Mouse (Mus musculus) midbrain, embryonic 11.5 days (tissue): ENCODE results near the gene Trir. TPM values are rescaled to one million over a fixed set of nuclear protein-coding genes. Genes with fewer than 3 reads are reported as not detected.
A peak's percentile ranks its signal among the peaks of the same experiment; 100 is the strongest.

Experiments used
- ATAC-seq: fragments of 200-750 bp; cut with Nextera tagmentation; 2 replicates; pipeline ENCODE4 v1.8.0; 2017; ENCODE audit warnings: moderate TSS enrichment, moderate library complexity; ENCODE audit not compliant: low FRiP score
- DNase-seq: peaks from one replicate; pipeline ENCODE4 v3.0.0; 2015; ENCODE audit warnings: low spot score; ENCODE audit errors: missing footprints
- H3K27ac ChIP-seq: fragments of 300-500 bp; sonication (generic); 2 replicates; pipeline ENCODE4 v1.5.1; 2014; ENCODE audit warnings: low read depth, low read length
- H3K27me3 ChIP-seq: fragments of 300-500 bp; sonication (generic); 2 replicates; pipeline ENCODE4 v1.6.1; 2014; ENCODE audit warnings: mild to moderate bottlenecking, low read length, moderate library complexity, mixed read lengths; ENCODE audit not compliant: control insufficient read depth, insufficient read depth
- H3K36me3 ChIP-seq: fragments of 300-500 bp; sonication (generic); 2 replicates; pipeline ENCODE4 v1.6.1; 2014; ENCODE audit warnings: mild to moderate bottlenecking, low read length, moderate library complexity, mixed read lengths; ENCODE audit not compliant: control insufficient read depth, insufficient read depth
- H3K4me1 ChIP-seq: fragments of 300-500 bp; sonication (generic); 2 replicates; pipeline ENCODE4 v1.6.1; 2014; ENCODE audit warnings: low read length; ENCODE audit not compliant: control insufficient read depth, insufficient read depth
- H3K4me2 ChIP-seq: fragments of 300-500 bp; sonication (generic); 2 replicates; pipeline ENCODE4 v1.6.1; 2014; ENCODE audit warnings: mild to moderate bottlenecking, moderate library complexity
- H3K4me3 ChIP-seq: fragments of 300-500 bp; sonication (generic); 2 replicates; pipeline ENCODE4 v1.5.1; 2014; ENCODE audit warnings: low read depth, low read length
- H3K9ac ChIP-seq: fragments of 300-500 bp; sonication (generic); 2 replicates; pipeline ENCODE4 v1.6.1; 2014; ENCODE audit warnings: low read length
- H3K9me3 ChIP-seq: fragments of 300-500 bp; sonication (generic); 2 replicates; pipeline ENCODE4 v1.6.1; 2016; ENCODE audit warnings: low read length; ENCODE audit not compliant: control insufficient read depth
- WGBS: fragments of 180-500 bp; shearing (Covaris S2); extraction: QIAGEN DNeasy Blood & Tissue Kit; methylation state at CpG from one replicate; pipeline ENCODE4 v1.1.7; 2014; 5-methylcytosine and 5-hydroxymethylcytosine counted together
- polyA plus RNA-seq: library from polyadenylated mRNA; unstranded; fragments of >200 nt; fragmentation: Nextera tagmentation; extraction: Ambion mirVana; gene quantifications from 2 replicates; pipeline ENCODE4 v1.2.1, GENCODE M21; 2014

Trir gene
- 164 and 180 TPM in 2 replicates for polyA plus RNA-seq

- Histone ChIP-seq H3K9ac (peak within 1 kb of the TSS; percentile 99), H3K4me1 (peaks cover 31% of the 10 kb centered on the region), H3K36me3 (peaks cover 14% of the 10 kb centered on the region), H3K4me3 (peak within 1 kb of the TSS; percentile 87), H3K4me2 (peak within 1 kb of the TSS; percentile 89), H3K27me3 (no peaks in the 10 kb centered on the region), H3K27ac (peak within 1 kb of the TSS; percentile 77), H3K9me3 (no peaks in the 10 kb centered on the region)
- ATAC-seq, result peak; percentile 86
- peak; percentile 99 for DNase-seq
- under 1% methylated on average over 75 of the region's 75 CpGs for WGBS
Measured at GRCm38 (mm10) chr8:85026670-85027515, at the start of gene Trir. TSS of gene Trir (plus strand) at chr8:85026823.

- peaks cover 43% of the 10 kb centered on the region for H3K4me1 ChIP-seq
- H3K27me3 ChIP-seq, result peaks cover 38% of the 10 kb centered on the region
- DNase-seq (peak; percentile 88), ATAC-seq (no peak)
- H3K9me3 ChIP-seq, result no peaks in the 10 kb centered on the region
- peak overlapping the region; percentile 68 for H3K4me2 ChIP-seq
- no peak overlapping the region; the same call in 1 of the 2 replicates for H3K27ac ChIP-seq
- no peaks in the 10 kb centered on the region for H3K36me3 ChIP-seq
- 1% methylated on average over 70 of the region's 70 CpGs for WGBS
- peak overlapping the region; percentile 33 for H3K4me3 ChIP-seq
- peak overlapping the region; percentile 53 for H3K9ac ChIP-seq
Measured at GRCm38 (mm10) chr8:84977435-84978247, 49.0 kb upstream of the Trir start.

- peak within 1 kb of the TSS; percentile 41; the same call in 1 of the 2 replicates for H3K27ac ChIP-seq
- no peaks in the 10 kb centered on the region for H3K36me3 ChIP-seq
- peak within 1 kb of the TSS; percentile 68 for H3K4me2 ChIP-seq
- H3K27me3 ChIP-seq, result peaks cover 38% of the 10 kb centered on the region
- H3K4me3 ChIP-seq, result peak within 1 kb of the TSS; percentile 33
- 1% methylated on average over 63 of the region's 63 CpGs for WGBS
- no peaks in the 10 kb centered on the region for H3K9me3 ChIP-seq
- DNase-seq, result peak; percentile 97
- ATAC-seq, result peak; percentile 49
- peak within 1 kb of the TSS; percentile 53 for H3K9ac ChIP-seq
- peaks cover 43% of the 10 kb centered on the region for H3K4me1 ChIP-seq
Measured at GRCm38 (mm10) chr8:84978248-84978940, 48.2 kb upstream of the Trir start, which contains the start of gene Junb. TSS of gene Junb (minus strand) at chr8:84978718.

GRCm38 (mm10) chr8:84979599-84980421, 46.8 kb upstream of the Trir start:
- 1% methylated on average over 36 of the region's 42 CpGs for WGBS
- H3K4me1 ChIP-seq, result peaks cover 46% of the 10 kb centered on the region
- peak; percentile 98 for DNase-seq
- H3K4me3 ChIP-seq, result peak overlapping the region; percentile 25
- H3K27me3 ChIP-seq, result peaks cover 38% of the 10 kb centered on the region
- H3K27ac ChIP-seq, result no peak overlapping the region
- peak; percentile 23; the same call in 1 of the 2 replicates for ATAC-seq
- peak overlapping the region; percentile 43; the same call in 1 of the 2 replicates for H3K9ac ChIP-seq
- no peaks in the 10 kb centered on the region for H3K9me3 ChIP-seq
- H3K4me2 ChIP-seq, result peak overlapping the region; percentile 50
- H3K36me3 ChIP-seq, result no peaks in the 10 kb centered on the region

GRCm38 (mm10) chr8:84980622-84981358, 45.8 kb upstream of the Trir start:
- WGBS, result 39% methylated on average over 11 of the region's 11 CpGs
- no peaks in the 10 kb centered on the region for H3K9me3 ChIP-seq
- DNase-seq (peak; percentile 92), ATAC-seq (no peak)
- H3K9ac ChIP-seq, result no peak overlapping the region
- H3K4me1 ChIP-seq, result peaks cover 54% of the 10 kb centered on the region
- H3K4me3 ChIP-seq, result no peak overlapping the region
- H3K27me3 ChIP-seq, result peaks cover 38% of the 10 kb centered on the region
- no peak overlapping the region for H3K27ac ChIP-seq
- no peak overlapping the region for H3K4me2 ChIP-seq
- no peaks in the 10 kb centered on the region for H3K36me3 ChIP-seq

GRCm38 (mm10) chr8:84981644-84982498, 44.8 kb upstream of the Trir start:
- 84% methylated on average over 15 of the region's 15 CpGs for WGBS
- Histone ChIP-seq H3K9ac (no peak overlapping the region), H3K27ac (no peak overlapping the region), H3K27me3 (peaks cover 43% of the 10 kb centered on the region), H3K4me3 (no peak overlapping the region), H3K4me2 (no peak overlapping the region), H3K4me1 (peaks cover 48% of the 10 kb centered on the region), H3K9me3 (no peaks in the 10 kb centered on the region), H3K36me3 (no peaks in the 10 kb centered on the region)
- peak; percentile 81 for DNase-seq
- ATAC-seq, result no peak

GRCm38 (mm10) chr8:84982499-84983011, 44.1 kb upstream of the Trir start:
- DNase-seq (peak; percentile 61), ATAC-seq (no peak)
- H3K27ac ChIP-seq, result no peak overlapping the region
- peaks cover 36% of the 10 kb centered on the region for H3K27me3 ChIP-seq
- H3K4me3 ChIP-seq, result no peak overlapping the region
- no peaks in the 10 kb centered on the region for H3K9me3 ChIP-seq
- H3K4me1 ChIP-seq, result peaks cover 41% of the 10 kb centered on the region
- no peak overlapping the region for H3K9ac ChIP-seq
- H3K4me2 ChIP-seq, result no peak overlapping the region
- WGBS, result 63% methylated on average over 3 of the region's 3 CpGs
- no peaks in the 10 kb centered on the region for H3K36me3 ChIP-seq
